Mouse (Mus musculus): ENCODE results near the gene Hsf5. TPM values are rescaled to one million over a fixed set of nuclear protein-coding genes. Genes with fewer than 3 reads are reported as not detected.

Hsf5 gene
- polyA plus RNA-seq, 1 experiment from 2014 or later = 0.05 TPM

- WGBS = 37% methylated on average over 8 of the region's 8 CpGs
- no peak for TF ChIP-seq EP300 (IDR thresholded peaks at IDR 0.05)
- TF ChIP-seq CTCF (IDR thresholded peaks at IDR 0.05) = no peak
- DNase-seq (ENCODE audit: low spot score) (peak; percentile 15), ATAC-seq (no peak)
- H3K27ac ChIP-seq (ENCODE audit: low read length) = no peak overlapping the region
- H3K4me1 ChIP-seq (ENCODE audit: insufficient read depth, low read depth, low read length) = no peaks in the 10 kb centered on the region
- H3K4me3 ChIP-seq (ENCODE audit: low read depth, low read length) = no peak overlapping the region
- H3K36me3 ChIP-seq (ENCODE audit: insufficient read depth, low read length) = no peaks in the 10 kb centered on the region
- H3K9ac ChIP-seq (replicated peaks; ENCODE audit: low read depth) = no peak overlapping the region
- no peak overlapping the region for H3K4me2 ChIP-seq (replicated peaks; ENCODE audit: low read depth, low read length)
- H3K9me3 ChIP-seq (ENCODE audit: low read length) = no peaks in the 10 kb centered on the region
- no peaks in the 10 kb centered on the region for H3K27me3 ChIP-seq (replicated peaks; ENCODE audit: insufficient read depth, low read length)
These were observed 90.6 kb downstream of the Hsf5 start for GRCm38 (mm10) chr11:87707570-87707969.

DNA sequence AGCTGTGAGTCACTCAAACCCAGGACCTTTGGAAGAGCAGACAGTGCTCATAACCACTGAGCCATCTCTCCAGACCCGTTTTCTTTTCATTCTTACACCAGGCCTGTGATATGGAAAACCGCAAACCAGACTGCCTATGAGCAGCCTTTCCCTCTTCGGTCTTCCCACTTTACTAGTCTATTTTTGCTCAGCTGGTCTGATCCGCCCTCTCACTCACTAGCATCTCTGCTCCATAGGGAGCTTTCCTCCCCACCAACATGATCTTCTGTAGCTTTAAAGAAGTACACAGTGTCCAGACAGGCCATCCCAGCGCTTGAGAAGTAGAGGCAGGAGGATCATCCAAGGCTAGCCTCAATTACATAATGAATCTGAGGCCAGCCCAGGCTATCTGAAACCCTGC lies 92.0 kb downstream of the Hsf5 start:
- DNase-seq (ENCODE audit: low spot score) (no peak), ATAC-seq (no peak)
- Histone ChIP-seq H3K9ac (replicated peaks; ENCODE audit: low read depth) (no peak overlapping the region), H3K36me3 (ENCODE audit: insufficient read depth, low read length) (no peaks in the 10 kb centered on the region), H3K4me1 (ENCODE audit: insufficient read depth, low read depth, low read length) (no peaks in the 10 kb centered on the region), H3K4me3 (ENCODE audit: low read depth, low read length) (no peak overlapping the region), H3K27ac (ENCODE audit: low read length) (peak overlapping the region; percentile 16; the same call in 1 of the 2 replicates), H3K9me3 (ENCODE audit: low read length) (no peaks in the 10 kb centered on the region), H3K27me3 (replicated peaks; ENCODE audit: insufficient read depth, low read length) (no peaks in the 10 kb centered on the region), H3K4me2 (replicated peaks; ENCODE audit: low read depth, low read length) (no peak overlapping the region)
- 67% methylated on average over 5 of the region's 5 CpGs for WGBS
- TF ChIP-seq EP300 (IDR thresholded peaks at IDR 0.05) = no peak
- no peak for TF ChIP-seq CTCF (IDR thresholded peaks at IDR 0.05)

Other genes starting within 250 kb of the Hsf5 start
- 1.2 and 1.7 TPM in 2 replicates for gene Rad51c, start 212.2 kb upstream of the Hsf5 start, polyA plus RNA-seq (2015; fragmentation: Nextera tagmentation; extraction: Ambion mirVana)
- gene Tex14, start 212.1 kb upstream of the Hsf5 start, polyA plus RNA-seq (2015; fragmentation: Nextera tagmentation; extraction: Ambion mirVana) = 1.1 and 2.7 TPM in 2 replicates
- gene Gm11492, start 50.5 kb upstream of the Hsf5 start, polyA plus RNA-seq (2015; fragmentation: Nextera tagmentation; extraction: Ambion mirVana) = not detected in 2 replicates
- gene Sept4, start 48.3 kb upstream of the Hsf5 start, polyA plus RNA-seq (2015; fragmentation: Nextera tagmentation; extraction: Ambion mirVana) = 366 and 392 TPM in 2 replicates
- gene Mtmr4, start 25.0 kb upstream of the Hsf5 start, polyA plus RNA-seq (2015; fragmentation: Nextera tagmentation; extraction: Ambion mirVana) = 9.4 and 13.3 TPM in 2 replicates
- gene Rnf43, start 45.6 kb downstream of the Hsf5 start, polyA plus RNA-seq (2015; fragmentation: Nextera tagmentation; extraction: Ambion mirVana) = 4.6 and 6.6 TPM in 2 replicates
- 155 and 166 TPM in 2 replicates for gene Supt4a, start 120.4 kb downstream of the Hsf5 start, polyA plus RNA-seq (2015; fragmentation: Nextera tagmentation; extraction: Ambion mirVana)
- gene Tspoap1, start 143.4 kb downstream of the Hsf5 start, polyA plus RNA-seq (2015; fragmentation: Nextera tagmentation; extraction: Ambion mirVana) = 0.64 and 0.83 TPM in 2 replicates
- gene Mpo, start 176.4 kb downstream of the Hsf5 start, polyA plus RNA-seq (2015; fragmentation: Nextera tagmentation; extraction: Ambion mirVana) = 0.32 and 0.68 TPM in 2 replicates
- gene Lpo, start 211.1 kb downstream of the Hsf5 start, polyA plus RNA-seq (2015; fragmentation: Nextera tagmentation; extraction: Ambion mirVana) = not detected in 2 replicates
- 5.6 and 7.5 TPM in 2 replicates for gene Mks1, start 236.1 kb downstream of the Hsf5 start, polyA plus RNA-seq (2015; fragmentation: Nextera tagmentation; extraction: Ambion mirVana)